Mouse (Mus musculus): ENCODE measurements around the gene Slc48a1. TPM values are rescaled to one million over a fixed set of nuclear protein-coding genes. Genes with fewer than 3 reads are reported as not detected.
A peak's percentile ranks its signal among the peaks of the same experiment; 100 is the strongest.

The Slc48a1 gene
- polyA plus RNA-seq, 1 experiment from 2014 or later = 34.2 TPM

DNA sequence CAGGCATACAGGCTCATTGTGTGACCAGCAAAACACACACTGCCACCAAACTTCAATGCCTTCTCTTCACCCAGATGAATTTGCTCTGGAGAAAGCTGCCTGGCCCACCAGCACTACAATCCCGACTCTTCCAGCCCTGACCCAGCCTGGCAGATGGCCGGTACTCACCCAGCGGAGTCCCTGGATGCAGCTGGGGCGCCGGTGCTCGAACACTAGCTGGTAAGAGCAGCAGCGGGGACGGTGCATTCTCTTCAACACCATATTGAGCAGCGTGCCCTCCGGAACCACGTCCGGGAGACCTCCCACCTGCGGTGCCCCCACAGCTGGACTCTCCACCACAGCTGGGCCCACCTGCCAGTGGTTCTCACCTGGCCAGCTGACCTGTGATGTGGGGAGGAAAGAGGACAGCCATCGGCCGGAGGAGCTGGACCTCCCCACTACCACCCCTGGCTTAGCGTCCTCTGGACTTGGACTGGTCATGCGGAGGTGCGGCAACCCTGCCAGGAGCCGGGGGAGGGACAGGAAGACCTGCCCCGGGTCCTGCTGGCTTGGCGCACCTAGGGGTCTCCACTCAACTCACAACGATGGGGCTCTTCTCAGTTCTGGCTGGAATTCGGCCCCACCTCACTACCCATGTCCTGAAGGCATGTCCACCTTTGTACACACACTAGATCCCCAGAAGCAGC, 11.6 kb upstream of the Slc48a1 start:
- Histone ChIP-seq H3K4me1 (replicated peaks) (peaks cover 53% of the 10 kb centered on the region), H3K27ac (no peak overlapping the region), H3K27me3 (peaks cover 36% of the 10 kb centered on the region), H3K9ac (replicated peaks) (peak overlapping the region; percentile 75; the same call in 1 of the 2 replicates), H3K4me3 (replicated peaks) (peak overlapping the region; percentile 43), H3K4me2 (peak overlapping the region; percentile 78), H3K36me3 (no peaks in the 10 kb centered on the region), H3K9me3 (no peaks in the 10 kb centered on the region)
- 12% methylated on average over 23 of the region's 23 CpGs for WGBS
- no peak for ATAC-seq (ENCODE audit: insufficient number of reproducible peaks, insufficient read depth, low FRiP score, low TSS enrichment, low read depth)

DNA sequence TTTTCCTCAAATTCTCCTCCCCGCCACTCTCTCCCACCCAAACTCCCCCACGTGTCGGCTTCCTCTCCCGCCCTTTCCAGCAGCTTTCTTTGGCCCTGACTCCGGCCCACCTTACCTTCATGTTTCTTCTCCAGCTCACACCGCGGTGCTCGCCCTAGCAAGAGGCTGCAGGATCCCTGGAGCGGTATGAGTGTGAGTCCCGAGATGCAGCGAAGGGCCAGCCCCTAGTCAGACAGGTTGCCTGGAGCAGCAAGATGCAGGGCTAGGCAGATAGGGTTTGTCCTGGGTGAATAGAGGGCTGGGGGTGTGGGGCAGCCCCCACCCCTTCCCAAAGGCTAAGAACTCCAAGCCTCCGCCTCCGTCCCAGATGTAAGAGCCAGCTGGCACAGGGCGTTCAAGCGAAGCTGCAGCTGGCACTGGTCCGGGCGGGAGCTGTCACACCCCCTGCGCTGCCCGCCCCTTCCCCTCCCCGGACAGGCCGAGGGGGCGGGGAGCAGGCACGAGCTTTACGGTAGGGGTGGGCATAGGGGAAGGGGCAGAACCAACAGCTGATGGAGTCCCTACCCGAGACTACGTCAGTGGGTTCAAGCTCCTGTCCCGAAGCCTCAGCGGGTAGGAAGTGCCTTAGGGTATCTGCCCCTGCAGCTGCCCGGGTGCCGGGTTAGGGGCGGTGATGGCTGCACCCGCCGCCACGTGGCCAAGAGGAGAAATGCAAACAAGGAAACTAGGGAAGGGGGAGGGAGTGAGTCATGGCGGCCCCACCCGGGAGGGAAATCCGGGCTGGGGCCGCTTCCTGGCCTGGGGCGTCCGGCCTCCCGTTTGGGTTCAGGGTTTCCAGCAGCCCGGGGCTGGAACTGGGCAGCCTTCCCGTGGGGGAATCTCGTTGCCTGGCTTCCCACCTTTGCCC, 10.8 kb upstream of the Slc48a1 start, which contains the start of gene Rapgef3:
Rapgef3 (minus strand) TSS at position 693 of the 907 bp plus-strand sequence.
- no peaks in the 10 kb centered on the region for H3K9me3 ChIP-seq
- H3K36me3 ChIP-seq = no peaks in the 10 kb centered on the region
- under 1% methylated on average over 43 of the region's 44 CpGs for WGBS
- H3K4me2 ChIP-seq = peak within 1 kb of the TSS; percentile 78
- ATAC-seq (ENCODE audit: insufficient number of reproducible peaks, insufficient read depth, low FRiP score, low TSS enrichment, low read depth) = peak; percentile 82
- peak within 1 kb of the TSS; percentile 43 for H3K4me3 ChIP-seq (replicated peaks)
- peaks cover 49% of the 10 kb centered on the region for H3K4me1 ChIP-seq (replicated peaks)
- peak within 1 kb of the TSS; percentile 50; the same call in 1 of the 2 replicates for H3K27ac ChIP-seq
- H3K9ac ChIP-seq (replicated peaks) = peak within 1 kb of the TSS; percentile 75
- peaks cover 36% of the 10 kb centered on the region for H3K27me3 ChIP-seq

DNA sequence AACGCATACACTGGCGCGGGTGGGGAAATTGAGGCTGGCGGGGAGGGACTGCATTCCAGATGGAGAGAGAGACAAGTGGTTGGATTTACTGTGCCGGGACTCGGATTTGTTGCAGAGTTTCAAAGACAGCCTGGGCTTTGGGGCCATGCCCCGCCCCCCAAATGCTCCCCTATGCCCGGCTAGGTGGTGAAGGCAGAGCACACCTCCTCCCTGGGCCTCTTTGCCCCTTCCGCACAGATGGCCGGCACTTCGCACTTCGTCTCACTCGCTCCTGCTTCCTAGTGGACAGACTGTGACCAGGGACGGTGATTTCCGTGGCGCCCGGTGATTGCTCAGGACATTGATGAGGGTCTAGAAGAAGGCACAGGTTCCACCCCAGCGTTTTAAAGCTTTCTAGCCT, 10.1 kb upstream of the Slc48a1 start:
- H3K9me3 ChIP-seq = no peaks in the 10 kb centered on the region
- peaks cover 48% of the 10 kb centered on the region for H3K4me1 ChIP-seq (replicated peaks)
- peak overlapping the region; percentile 50; the same call in 1 of the 2 replicates for H3K27ac ChIP-seq
- peak overlapping the region; percentile 75 for H3K9ac ChIP-seq (replicated peaks)
- no peaks in the 10 kb centered on the region for H3K36me3 ChIP-seq
- peak overlapping the region; percentile 43 for H3K4me3 ChIP-seq (replicated peaks)
- peaks cover 36% of the 10 kb centered on the region for H3K27me3 ChIP-seq
- WGBS = under 1% methylated on average over 18 of the region's 18 CpGs
- ATAC-seq (ENCODE audit: insufficient number of reproducible peaks, insufficient read depth, low FRiP score, low TSS enrichment, low read depth) = no peak
- H3K4me2 ChIP-seq = peak overlapping the region; percentile 78

DNA sequence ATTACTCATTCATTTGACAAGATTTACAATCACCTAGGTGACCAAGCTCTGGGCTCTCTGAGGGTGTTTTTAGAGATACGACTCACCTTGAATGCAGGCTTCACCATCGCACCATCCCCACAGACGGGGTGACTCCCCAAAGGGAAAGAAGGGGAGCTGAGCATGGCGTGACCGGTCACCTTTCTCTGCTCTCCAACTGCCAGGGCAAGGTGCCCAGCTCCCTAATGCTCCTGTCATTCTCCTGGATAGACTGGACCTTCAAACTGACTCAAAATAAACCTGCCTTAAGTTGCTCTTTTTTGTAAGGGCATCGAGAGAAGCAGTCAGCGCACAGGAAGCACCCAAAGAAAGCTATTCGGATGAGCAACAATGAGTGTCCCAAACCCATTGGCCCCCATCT, 8.0 kb upstream of the Slc48a1 start:
- Histone ChIP-seq H3K9me3 (no peaks in the 10 kb centered on the region), H3K4me3 (replicated peaks) (no peak overlapping the region), H3K4me1 (replicated peaks) (peaks cover 51% of the 10 kb centered on the region), H3K36me3 (no peaks in the 10 kb centered on the region), H3K9ac (replicated peaks) (no peak overlapping the region), H3K27me3 (peaks cover 33% of the 10 kb centered on the region), H3K4me2 (no peak overlapping the region), H3K27ac (no peak overlapping the region)
- 83% methylated on average over 8 of the region's 8 CpGs for WGBS
- no peak for ATAC-seq (ENCODE audit: insufficient number of reproducible peaks, insufficient read depth, low FRiP score, low TSS enrichment, low read depth)

DNA sequence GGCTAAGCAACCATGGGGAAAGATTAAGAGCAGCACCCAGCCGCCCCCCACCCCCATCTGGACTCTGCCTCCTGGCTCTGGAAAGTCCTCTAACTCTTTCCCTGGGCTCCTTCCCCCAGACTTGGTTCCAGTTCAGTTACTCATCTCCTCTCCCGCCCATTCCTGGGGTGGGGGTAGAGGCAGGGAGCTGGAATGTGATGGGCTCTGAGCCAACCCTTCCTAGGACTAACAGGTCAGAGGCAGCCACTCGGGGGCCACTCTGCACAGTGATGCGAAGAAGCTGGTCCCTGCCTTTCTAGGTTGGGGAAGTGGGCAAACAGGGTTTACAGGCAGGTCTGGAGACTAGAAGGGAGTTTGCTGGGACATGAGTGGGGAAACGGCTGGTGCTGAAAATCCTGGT, 5.2 kb upstream of the Slc48a1 start:
- H3K9ac ChIP-seq (replicated peaks) = no peak overlapping the region
- peak overlapping the region; percentile 78 for H3K27ac ChIP-seq
- peaks cover 37% of the 10 kb centered on the region for H3K4me1 ChIP-seq (replicated peaks)
- 35% methylated on average over 5 of the region's 5 CpGs for WGBS
- peaks cover 18% of the 10 kb centered on the region for H3K27me3 ChIP-seq
- no peak overlapping the region for H3K4me3 ChIP-seq (replicated peaks)
- H3K4me2 ChIP-seq = peak overlapping the region; percentile 2; the same call in 1 of the 2 replicates
- H3K36me3 ChIP-seq = no peaks in the 10 kb centered on the region
- peak; percentile 60; the same call in 1 of the 2 replicates for ATAC-seq (ENCODE audit: insufficient number of reproducible peaks, insufficient read depth, low FRiP score, low TSS enrichment, low read depth)
- no peaks in the 10 kb centered on the region for H3K9me3 ChIP-seq

DNA sequence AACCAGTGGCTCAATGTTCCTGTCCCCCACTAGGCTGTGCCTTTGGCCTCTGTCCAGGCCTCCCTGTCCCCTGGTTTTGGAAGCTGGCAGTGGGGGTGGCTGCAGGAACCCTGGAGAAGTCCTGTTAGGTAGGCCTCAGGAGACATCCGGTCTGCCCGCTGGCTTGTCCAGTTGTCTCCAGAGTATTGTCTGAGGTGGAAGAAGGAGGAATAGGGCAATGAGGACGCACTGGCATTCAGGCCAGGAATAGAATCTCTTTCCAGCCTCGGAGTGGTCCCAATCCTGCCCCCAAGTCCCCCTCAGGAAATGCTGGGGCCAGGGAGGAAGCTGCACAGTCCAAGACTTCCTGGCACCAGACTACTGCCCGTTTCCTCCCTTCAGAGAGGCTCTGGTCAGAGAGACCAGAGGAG, 4.4 kb upstream of the Slc48a1 start:
- no peak for ATAC-seq (ENCODE audit: insufficient number of reproducible peaks, insufficient read depth, low FRiP score, low TSS enrichment, low read depth)
- peak overlapping the region; percentile 78 for H3K27ac ChIP-seq
- no peaks in the 10 kb centered on the region for H3K9me3 ChIP-seq
- peaks cover 18% of the 10 kb centered on the region for H3K27me3 ChIP-seq
- WGBS = 75% methylated on average over 5 of the region's 5 CpGs
- peaks cover 29% of the 10 kb centered on the region for H3K4me1 ChIP-seq (replicated peaks)
- H3K36me3 ChIP-seq = no peaks in the 10 kb centered on the region
- H3K4me3 ChIP-seq (replicated peaks) = no peak overlapping the region
- no peak overlapping the region for H3K9ac ChIP-seq (replicated peaks)
- H3K4me2 ChIP-seq = no peak overlapping the region

DNA sequence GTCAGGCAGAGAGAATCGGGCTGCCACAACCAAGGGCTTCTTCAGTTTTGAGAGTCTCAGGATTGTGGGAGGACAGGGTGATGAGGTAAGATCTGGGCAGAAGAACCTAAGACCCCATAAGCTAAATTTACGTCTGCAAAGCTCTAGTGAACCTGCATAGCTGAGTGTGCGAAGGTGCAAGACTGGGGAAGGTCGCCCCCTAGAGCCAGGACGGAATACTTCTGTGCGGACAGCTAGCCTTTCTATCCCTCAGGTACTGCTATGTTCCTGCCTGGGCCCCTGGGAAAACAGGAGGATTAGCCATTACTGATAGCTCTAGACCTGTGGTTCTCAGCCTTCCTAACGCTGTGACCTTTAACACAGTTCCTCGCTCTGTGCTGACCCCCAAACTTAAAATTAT, 1.8 kb upstream of the Slc48a1 start:
- no peaks in the 10 kb centered on the region for H3K36me3 ChIP-seq
- 9% methylated on average over 8 of the region's 8 CpGs for WGBS
- H3K9ac ChIP-seq (replicated peaks) = no peak overlapping the region
- H3K4me2 ChIP-seq = no peak overlapping the region
- no peak overlapping the region for H3K4me3 ChIP-seq (replicated peaks)
- H3K27me3 ChIP-seq = 0 out of 2 replicates have a peak, but pooled peaks cover 3% of the 10 kb centered on the region
- no peak overlapping the region for H3K27ac ChIP-seq
- ATAC-seq (ENCODE audit: insufficient number of reproducible peaks, insufficient read depth, low FRiP score, low TSS enrichment, low read depth) = no peak
- peaks cover 48% of the 10 kb centered on the region for H3K4me1 ChIP-seq (replicated peaks)
- H3K9me3 ChIP-seq = no peaks in the 10 kb centered on the region

DNA sequence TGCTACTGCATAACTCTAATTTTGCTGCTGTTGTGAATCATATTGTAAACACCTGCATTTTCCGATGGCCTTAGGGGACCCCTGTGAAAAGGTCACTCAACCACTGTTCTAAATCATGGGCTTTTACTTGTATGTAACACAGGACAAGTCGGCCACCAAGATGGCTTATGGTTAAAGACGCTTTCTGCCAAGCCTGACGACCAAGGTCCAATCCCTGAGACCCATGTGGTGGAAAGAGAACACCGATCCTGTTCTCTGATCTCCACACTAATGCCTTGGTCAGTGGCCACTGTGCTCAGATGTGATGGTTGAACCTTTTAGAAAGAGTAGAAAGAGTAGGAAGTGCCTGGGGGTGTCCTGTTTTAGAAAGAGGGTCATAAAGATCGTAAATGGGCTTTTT, 1.4 kb upstream of the Slc48a1 start:
- Histone ChIP-seq H3K4me2 (no peak overlapping the region), H3K4me1 (replicated peaks) (peaks cover 52% of the 10 kb centered on the region), H3K4me3 (replicated peaks) (no peak overlapping the region), H3K9ac (replicated peaks) (no peak overlapping the region), H3K36me3 (no peaks in the 10 kb centered on the region), H3K27me3 (0 out of 2 replicates have a peak, but pooled peaks cover 3% of the 10 kb centered on the region), H3K9me3 (no peaks in the 10 kb centered on the region), H3K27ac (no peak overlapping the region)
- WGBS = 65% methylated on average over 6 of the region's 6 CpGs
- ATAC-seq (ENCODE audit: insufficient number of reproducible peaks, insufficient read depth, low FRiP score, low TSS enrichment, low read depth) = no peak

DNA sequence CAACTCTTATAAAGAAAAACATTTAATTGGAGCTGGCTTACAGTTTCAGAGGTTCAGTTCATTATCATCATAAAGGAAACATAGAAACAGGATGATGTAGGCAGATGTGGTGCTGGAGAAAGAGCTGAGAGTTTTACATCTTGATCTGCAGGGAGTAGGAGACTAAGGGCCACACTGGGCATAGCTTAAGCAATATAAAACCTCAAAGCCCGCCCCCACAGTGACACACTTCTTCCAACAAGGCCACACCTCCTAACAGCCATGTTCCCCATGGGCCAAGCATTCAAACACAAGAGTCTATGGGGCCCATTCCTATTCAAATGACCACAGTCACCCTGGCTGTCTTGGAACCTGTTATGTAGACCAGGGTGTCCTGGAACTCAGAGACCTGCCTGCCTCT, 1.3 kb downstream of the Slc48a1 start:
- WGBS = 85% methylated on average over 1 of the region's 1 CpGs
- H3K4me2 ChIP-seq = no peak overlapping the region
- H3K9me3 ChIP-seq = no peaks in the 10 kb centered on the region
- no peaks in the 10 kb centered on the region for H3K36me3 ChIP-seq
- ATAC-seq (ENCODE audit: insufficient number of reproducible peaks, insufficient read depth, low FRiP score, low TSS enrichment, low read depth) = no peak
- H3K27me3 ChIP-seq = peaks cover 6% of the 10 kb centered on the region; the same call in 1 of the 2 replicates
- H3K4me3 ChIP-seq (replicated peaks) = no peak overlapping the region
- H3K4me1 ChIP-seq (replicated peaks) = peaks cover 50% of the 10 kb centered on the region
- peak overlapping the region; percentile 85 for H3K27ac ChIP-seq
- H3K9ac ChIP-seq (replicated peaks) = no peak overlapping the region

DNA sequence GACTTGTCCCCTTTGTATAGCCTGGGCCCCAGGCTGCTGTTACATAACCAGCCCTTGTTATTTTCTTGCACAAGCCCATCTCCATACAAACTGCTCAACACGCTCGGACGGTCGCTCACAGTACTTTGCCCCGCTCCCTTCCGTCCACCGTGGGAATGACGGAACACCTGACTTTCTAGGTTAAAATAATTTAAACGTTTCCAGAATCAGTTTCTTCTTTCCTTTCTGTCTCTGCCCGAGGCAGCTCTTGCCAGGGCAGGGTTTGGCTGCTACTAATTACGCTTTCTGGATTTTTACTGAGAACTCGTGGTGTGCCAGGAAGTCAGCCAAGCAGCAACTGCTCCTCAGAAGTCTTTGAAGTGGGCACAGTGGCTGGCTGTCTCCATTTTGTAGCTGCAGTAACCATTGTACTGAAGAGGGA, 2.3 kb downstream of the Slc48a1 start:
- Histone ChIP-seq H3K4me2 (no peak overlapping the region), H3K9ac (replicated peaks) (no peak overlapping the region), H3K4me3 (replicated peaks) (no peak overlapping the region), H3K36me3 (no peaks in the 10 kb centered on the region), H3K27ac (peak overlapping the region; percentile 85), H3K9me3 (no peaks in the 10 kb centered on the region), H3K4me1 (replicated peaks) (peaks cover 50% of the 10 kb centered on the region), H3K27me3 (peaks cover 9% of the 10 kb centered on the region; the same call in 1 of the 2 replicates)
- 30% methylated on average over 12 of the region's 12 CpGs for WGBS
- ATAC-seq (ENCODE audit: insufficient number of reproducible peaks, insufficient read depth, low FRiP score, low TSS enrichment, low read depth) = no peak

Measured in limb, embryonic 12.5 days (tissue).